Mouse (Mus musculus): ENCODE data around the gene Pom121l12.

The Pom121l12 gene

DNA sequence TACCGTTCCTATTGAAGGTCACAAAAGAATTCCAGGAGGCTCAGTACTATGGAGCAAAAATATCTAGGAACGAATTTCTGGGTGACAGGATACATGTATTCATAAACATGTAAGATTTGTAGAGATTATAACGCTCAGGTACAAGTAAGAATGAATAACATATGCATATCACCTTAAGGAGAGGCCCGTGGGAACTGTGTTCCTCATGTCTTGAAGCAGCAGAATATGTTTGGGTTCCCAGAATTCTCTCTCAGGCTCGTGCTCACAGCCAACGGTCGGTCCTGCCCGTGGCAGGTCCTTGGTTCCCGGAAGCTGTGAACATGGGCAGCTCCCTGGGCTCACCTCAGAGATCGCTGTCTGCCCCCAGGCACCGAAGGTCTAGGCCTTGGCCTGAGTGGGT, at the start of gene Pom121l12:
TSS of gene Pom121l12 (plus strand) at position 301 of the 400 bp plus-strand sequence.
- DNase-seq (ENCODE audit: extremely low spot score, low read depth, low spot score) = no peak

GRCm38 (mm10) chr11:14611859-14612258, 12.8 kb downstream of the Pom121l12 start:
- DNase-seq (ENCODE audit: extremely low spot score, low read depth, low spot score) = no peak

All from hindlimb bud, embryonic 11.5 days (tissue).